Mouse (Mus musculus) bone marrow, adult 2 months (tissue): ENCODE measurements around the gene Fkbp11. TPM values are rescaled to one million over a fixed set of nuclear protein-coding genes. Genes with fewer than 3 reads are reported as not detected.
"Not testable (repeated sequence)": the region's sequence is repeated elsewhere in the genome, so short reads cannot be mapped to it uniquely, and the experiment has no call there.

ENCODE experiments used
- H3K27ac ChIP-seq: fragments of 200-500 bp; 2 replicates; pipeline ENCODE4 v1.5.1; 2012; ENCODE audit warnings: low read depth, mild to moderate bottlenecking, control low read depth, inconsistent platforms, low read length; ENCODE audit not compliant: control insufficient read depth, poor library complexity, insufficient read depth
- H3K4me1 ChIP-seq: fragments of 200-500 bp; 2 replicates; pipeline ENCODE4 v1.6.1; 2011; ENCODE audit warnings: low read length; ENCODE audit not compliant: control insufficient read depth, insufficient read depth
- H3K4me3 ChIP-seq: fragments of 200-500 bp; replicated peaks from 2 replicates; pipeline ENCODE3; 2011; ENCODE audit warnings: mild to moderate bottlenecking, low read depth, low read length, control low read depth; ENCODE audit not compliant: control insufficient read depth
- CTCF ChIP-seq: fragments of 200-500 bp; IDR thresholded peaks from 2 replicates; pipeline ENCODE4 v1.5.1; 2011; ENCODE audit warnings: low read length, control low read depth; ENCODE audit not compliant: control insufficient read depth, insufficient read depth
- POLR2A ChIP-seq: fragments of 200-500 bp; IDR thresholded peaks from 2 replicates; pipeline ENCODE4 v1.6.1; 2011; ENCODE audit warnings: low read depth, mild to moderate bottlenecking, control low read depth, low read length, borderline replicate concordance; ENCODE audit not compliant: control insufficient read depth
- WGBS: fragments of 180-500 bp; shearing (Covaris S2); methylation state at CpG from one replicate; pipeline ENCODE4 v1.1.7; 2018; 5-methylcytosine and 5-hydroxymethylcytosine counted together
- polyA plus RNA-seq: library from polyadenylated mRNA; stranded (reverse); fragments of >200 nt; gene quantifications from 2 replicates; pipeline ENCODE4 v1.2.4, GENCODE M21; 2011; ENCODE audit warnings: low replicate concordance; ENCODE audit not compliant: missing spikeins, insufficient read depth, insufficient read length

Fkbp11 gene
- polyA plus RNA-seq, 1 experiment: not detected

DNA sequence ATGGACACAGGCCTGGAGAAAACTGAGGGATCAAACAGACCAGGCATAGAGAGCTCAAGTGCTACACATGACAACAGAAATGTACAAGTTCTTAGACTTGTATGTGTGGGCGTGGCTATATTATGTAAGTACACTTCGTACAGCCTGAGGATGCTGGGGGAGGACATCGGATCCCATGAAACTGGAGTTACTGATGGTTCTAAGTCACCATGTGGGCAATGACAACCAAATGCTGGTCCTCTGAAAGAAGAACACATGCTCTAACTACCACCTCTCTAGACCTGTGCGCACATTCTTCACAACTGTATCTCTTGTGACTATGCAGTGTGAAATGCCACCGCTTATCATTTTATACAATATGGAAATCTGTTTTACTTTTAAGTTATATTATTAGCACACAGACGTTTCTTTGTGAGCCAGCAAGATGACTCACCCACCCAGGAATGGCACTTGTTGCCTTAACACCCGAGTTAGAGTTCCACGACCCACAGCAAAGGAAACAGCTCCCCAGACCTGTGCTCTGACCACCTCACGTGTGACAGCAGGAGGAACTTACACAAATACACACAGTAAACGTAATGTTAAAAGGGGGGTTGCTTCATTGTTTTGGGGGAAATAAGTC, 18.5 kb upstream of the Fkbp11 start:
- H3K4me3 ChIP-seq: no peak overlapping the region
- 61% methylated on average over 10 of the region's 10 CpGs for WGBS
- TF ChIP-seq CTCF: no peak
- no peak for TF ChIP-seq POLR2A
- no peaks in the 10 kb centered on the region for H3K4me1 ChIP-seq
- H3K27ac ChIP-seq: no peak overlapping the region

- 82% methylated on average over 3 of the region's 3 CpGs for WGBS
These were observed 15.9 kb upstream of the Fkbp11 start for GRCm38 (mm10) chr15:98743863-98744262.

GRCm38 (mm10) chr15:98742766-98743428, 14.9 kb upstream of the Fkbp11 start:
- whole genome bisulfite sequencing: 80% methylated on average over 8 of the region's 8 CpGs
- TF ChIP-seq CTCF (no peak), POLR2A (no peak)
- no peaks in the 10 kb centered on the region for H3K4me1 ChIP-seq
- no peak overlapping the region for H3K4me3 ChIP-seq
- H3K27ac ChIP-seq: no peak overlapping the region

More at GRCm38 (mm10) chr15:98743863-98744262, 15.9 kb upstream of the Fkbp11 start:
- H3K27ac ChIP-seq, H3K4me3 ChIP-seq, H3K4me1 ChIP-seq: not testable (repeated sequence)

DNA sequence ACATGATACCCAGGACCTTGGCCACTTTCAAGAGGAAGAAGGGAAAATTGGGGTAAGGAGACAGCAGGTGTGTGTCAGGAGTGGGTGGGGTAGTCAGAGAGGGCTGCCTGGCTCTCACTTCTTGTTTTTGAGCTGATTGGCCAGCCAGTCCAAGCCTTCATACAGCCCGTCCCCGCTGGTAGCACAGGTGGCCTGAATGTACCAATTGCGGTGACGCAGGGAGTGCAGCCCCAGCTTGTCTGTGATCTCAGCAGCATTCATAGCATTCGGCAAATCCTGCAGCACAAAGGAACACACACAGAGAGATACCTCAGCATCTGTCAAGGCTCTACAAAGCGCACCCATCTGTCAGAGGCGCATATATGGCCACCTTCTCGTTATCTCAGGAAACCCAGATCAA, 12.2 kb upstream of the Fkbp11 start:
- TF ChIP-seq POLR2A: no peak
- TF ChIP-seq CTCF: no peak
- H3K27ac ChIP-seq: no peak overlapping the region
- no peaks in the 10 kb centered on the region for H3K4me1 ChIP-seq
- 80% methylated on average over 8 of the region's 8 CpGs for WGBS
- no peak overlapping the region for H3K4me3 ChIP-seq

- Histone ChIP-seq H3K27ac (no peak overlapping the region), H3K4me3 (no peak overlapping the region), H3K4me1 (no peaks in the 10 kb centered on the region)
- 72% methylated on average over 4 of the region's 4 CpGs for WGBS
- no peak for TF ChIP-seq CTCF
- no peak for TF ChIP-seq POLR2A
These were observed 10.8 kb upstream of the Fkbp11 start for GRCm38 (mm10) chr15:98738796-98739195.

GRCm38 (mm10) chr15:98737881-98738280, 9.9 kb upstream of the Fkbp11 start:
- Histone ChIP-seq H3K4me1 (no peaks in the 10 kb centered on the region), H3K27ac (no peak overlapping the region), H3K4me3 (no peak overlapping the region)
- no peak for TF ChIP-seq POLR2A
- peak; percentile 32; the same call in 1 of the 2 replicates for TF ChIP-seq CTCF

- H3K4me1 ChIP-seq: no peaks in the 10 kb centered on the region
- H3K27ac ChIP-seq: no peak overlapping the region
- no peak overlapping the region for H3K4me3 ChIP-seq
- 83% methylated on average over 10 of the region's 10 CpGs for WGBS
- TF ChIP-seq CTCF (no peak), POLR2A (no peak)
These were observed 8.5 kb upstream of the Fkbp11 start for GRCm38 (mm10) chr15:98736521-98736920.

- WGBS: 76% methylated on average over 5 of the region's 5 CpGs
- H3K4me1 ChIP-seq: no peaks in the 10 kb centered on the region
- H3K4me3 ChIP-seq: no peak overlapping the region
- H3K27ac ChIP-seq: no peak overlapping the region
- TF ChIP-seq POLR2A (no peak), CTCF (no peak)
These were observed 6.1 kb upstream of the Fkbp11 start for GRCm38 (mm10) chr15:98733976-98734566.
